Mouse (Mus musculus) kidney, adult 2 months (tissue): ENCODE data around the gene 4931428L18Rik. TPM values are rescaled to one million over a fixed set of nuclear protein-coding genes. Genes with fewer than 3 reads are reported as not detected.

Experiments
- DNase-seq: peaks from one replicate; pipeline ENCODE4 v3.0.0; 2021
- H3K27ac ChIP-seq: fragments of 200-500 bp; 2 replicates; pipeline ENCODE4 v1.5.1; 2012; ENCODE audit warnings: low read depth, low read length, control low read depth, inconsistent platforms; ENCODE audit not compliant: insufficient read depth
- H3K27me3 ChIP-seq: fragments of 200-500 bp; replicated peaks from 2 replicates; pipeline ENCODE4 v1.6.1; 2012; ENCODE audit warnings: mild to moderate bottlenecking, moderate library complexity, low read length, inconsistent platforms; ENCODE audit not compliant: control insufficient read depth, insufficient read depth
- H3K36me3 ChIP-seq: fragments of 200-500 bp; 2 replicates; pipeline ENCODE4 v1.6.1; 2012; ENCODE audit warnings: mild to moderate bottlenecking, moderate library complexity, low read length, inconsistent platforms; ENCODE audit not compliant: control insufficient read depth, insufficient read depth
- H3K4me1 ChIP-seq: fragments of 200-500 bp; 2 replicates; pipeline ENCODE4 v1.6.1; 2011; ENCODE audit warnings: low read length; ENCODE audit not compliant: control insufficient read depth, insufficient read depth
- H3K4me3 ChIP-seq: fragments of 200-500 bp; 2 replicates; pipeline ENCODE4 v1.5.1; 2011; ENCODE audit warnings: mild to moderate bottlenecking, low read depth, low read length, control low read depth; ENCODE audit not compliant: insufficient read depth
- CTCF ChIP-seq: fragments of 200-500 bp; conservative IDR thresholded peaks from 2 replicates; pipeline ENCODE4 v1.5.1; 2011; ENCODE audit warnings: low read depth, mild to moderate bottlenecking, control low read depth, low read length, moderate library complexity, mixed read lengths; ENCODE audit not compliant: insufficient read depth, insufficient read length
- POLR2A ChIP-seq: fragments of 200-500 bp; IDR thresholded peaks from one replicate; pipeline ENCODE4 v1.6.1; 2011; ENCODE audit warnings: low read depth, low read length, control low read depth
- WGBS: fragments of 180-500 bp; shearing (Covaris S2); methylation state at CpG from one replicate; pipeline ENCODE4 v1.1.7; 2018; 5-methylcytosine and 5-hydroxymethylcytosine counted together
- polyA plus RNA-seq: library from polyadenylated mRNA; depleted of rRNA; stranded (reverse); fragments of >200 nt; gene quantifications from 2 replicates; pipeline ENCODE4 v1.2.3, GENCODE M21; 2012

The 4931428L18Rik gene
- polyA plus RNA-seq, 1 experiment: not detected

DNA sequence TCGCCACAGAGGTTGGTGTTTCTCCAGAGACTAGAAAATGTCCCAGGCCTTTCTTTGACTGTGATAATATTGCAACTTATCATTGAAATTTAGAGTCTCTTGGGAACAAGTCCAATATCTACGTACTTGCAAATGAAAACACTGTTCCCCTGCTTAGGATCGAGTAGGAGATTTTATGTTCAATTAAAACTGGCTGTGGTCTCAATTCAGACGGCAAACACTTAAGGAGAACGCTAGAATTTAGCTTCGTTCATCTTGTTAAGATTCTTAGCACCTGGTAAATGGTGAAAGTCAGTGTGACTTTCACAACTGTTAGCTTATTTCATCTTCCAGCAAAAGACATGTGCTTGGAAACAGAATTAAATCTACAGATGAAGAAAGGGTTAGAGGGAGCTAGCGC lies 17.1 kb downstream of the 4931428L18Rik start:
- no peak for DNase-seq
- no peaks in the 10 kb centered on the region for H3K4me1 ChIP-seq
- H3K36me3 ChIP-seq: no peaks in the 10 kb centered on the region
- no peaks in the 10 kb centered on the region for H3K27me3 ChIP-seq
- H3K27ac ChIP-seq: no peak overlapping the region
- TF ChIP-seq CTCF: no peak
- no peak for TF ChIP-seq POLR2A
- no peak overlapping the region for H3K4me3 ChIP-seq
- 79% methylated on average over 7 of the region's 7 CpGs for WGBS

- H3K27ac ChIP-seq: no peak overlapping the region
- no peaks in the 10 kb centered on the region for H3K36me3 ChIP-seq
- H3K4me1 ChIP-seq: no peaks in the 10 kb centered on the region
- no peak for DNase-seq
- no peak overlapping the region for H3K4me3 ChIP-seq
- TF ChIP-seq CTCF (no peak), POLR2A (no peak)
- H3K27me3 ChIP-seq: no peaks in the 10 kb centered on the region
- WGBS: 86% methylated on average over 10 of the region's 10 CpGs
Measured at GRCm38 (mm10) chr1:31203771-31204170, 18.7 kb downstream of the 4931428L18Rik start.

GRCm38 (mm10) chr1:31196959-31197358 lies 25.5 kb downstream of the 4931428L18Rik start:
- H3K4me1 ChIP-seq: no peaks in the 10 kb centered on the region
- no peak for TF ChIP-seq POLR2A
- no peak for TF ChIP-seq CTCF
- no peaks in the 10 kb centered on the region for H3K36me3 ChIP-seq
- H3K4me3 ChIP-seq: no peak overlapping the region
- no peak overlapping the region for H3K27ac ChIP-seq
- WGBS: 92% methylated on average over 3 of the region's 3 CpGs
- no peaks in the 10 kb centered on the region for H3K27me3 ChIP-seq
- DNase-seq: no peak

- no peak for TF ChIP-seq CTCF
- TF ChIP-seq POLR2A: no peak
- Histone ChIP-seq H3K36me3 (no peaks in the 10 kb centered on the region), H3K27ac (no peak overlapping the region), H3K4me1 (no peaks in the 10 kb centered on the region), H3K27me3 (no peaks in the 10 kb centered on the region), H3K4me3 (no peak overlapping the region)
- 77% methylated on average over 1 of the region's 1 CpGs for WGBS
- DNase-seq: no peak
Measured at GRCm38 (mm10) chr1:31195633-31196032, 26.9 kb downstream of the 4931428L18Rik start.

- 36% methylated on average over 10 of the region's 10 CpGs for WGBS
- Histone ChIP-seq H3K4me1 (no peaks in the 10 kb centered on the region), H3K36me3 (no peaks in the 10 kb centered on the region), H3K4me3 (no peak overlapping the region), H3K27ac (no peak overlapping the region), H3K27me3 (no peaks in the 10 kb centered on the region)
- no peak for TF ChIP-seq POLR2A
- no peak for TF ChIP-seq CTCF
- no peak for DNase-seq
Measured at GRCm38 (mm10) chr1:31190237-31190866, 32.1 kb downstream of the 4931428L18Rik start.

DNA sequence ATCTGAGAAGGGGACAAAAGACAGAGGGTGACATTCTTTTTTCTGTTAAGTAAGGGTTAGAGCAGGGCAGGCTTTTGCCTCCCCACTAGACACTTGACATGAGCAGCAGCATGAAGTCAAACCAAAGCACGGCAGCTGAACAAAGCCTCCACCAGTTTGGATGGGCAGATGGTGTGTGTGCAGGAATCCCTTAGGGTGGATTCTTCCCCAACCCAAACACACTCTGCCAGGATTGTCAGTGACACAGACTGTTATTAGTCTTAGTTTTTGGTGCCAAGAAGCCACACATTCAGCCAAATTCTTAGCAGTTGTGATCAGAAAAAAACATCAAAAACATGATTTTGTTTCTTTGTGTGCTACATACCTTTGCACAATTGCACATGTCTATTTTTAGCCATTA lies 44.2 kb downstream of the 4931428L18Rik start:
- WGBS: 51% methylated on average over 1 of the region's 1 CpGs
- Histone ChIP-seq H3K27me3 (no peaks in the 10 kb centered on the region), H3K4me1 (no peaks in the 10 kb centered on the region), H3K27ac (no peak overlapping the region), H3K4me3 (no peak overlapping the region), H3K36me3 (no peaks in the 10 kb centered on the region)
- TF ChIP-seq CTCF (no peak), POLR2A (no peak)
- DNase-seq: no peak

DNA sequence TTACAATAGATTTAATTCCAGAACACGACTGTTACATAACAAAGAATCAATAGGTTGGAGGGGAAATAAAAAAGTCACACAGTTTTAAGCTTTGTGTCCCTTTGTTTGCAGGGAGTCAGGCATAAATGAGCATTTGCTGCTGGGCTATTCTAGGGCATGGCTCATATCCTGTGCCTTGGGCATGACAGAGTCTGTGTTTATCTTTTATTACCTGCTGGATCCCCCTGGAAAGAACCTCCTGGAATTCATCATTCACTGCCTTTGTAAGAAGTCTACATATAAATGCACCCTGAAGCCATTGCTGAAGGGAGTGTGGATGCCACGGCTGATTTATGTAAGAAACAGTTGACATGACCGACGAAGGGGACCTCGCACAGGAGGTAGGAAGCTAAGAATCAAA lies 46.4 kb downstream of the 4931428L18Rik start, which contains the start of gene Lgsn:
Lgsn (plus strand) TSS at position 301 of the 400 bp plus-strand sequence.
- Histone ChIP-seq H3K27ac (no peak within 1 kb of the TSS), H3K4me3 (no peak within 1 kb of the TSS), H3K4me1 (no peaks in the 10 kb centered on the region), H3K27me3 (no peaks in the 10 kb centered on the region), H3K36me3 (no peaks in the 10 kb centered on the region)
- 39% methylated on average over 5 of the region's 5 CpGs for WGBS
- DNase-seq: no peak
- TF ChIP-seq POLR2A (no peak), CTCF (no peak)
